Mouse (Mus musculus): ENCODE results near the gene Cdkal1. TPM values are rescaled to one million over a fixed set of nuclear protein-coding genes. Genes with fewer than 3 reads are reported as not detected.

Gene Cdkal1
- polyA plus RNA-seq, 1 experiment from 2014 or later: 23.9 TPM

GRCm38 (mm10) chr13:29476421-29476820, 379.1 kb downstream of the Cdkal1 start:
- DNase-seq (ENCODE audit: low spot score) (no peak), ATAC-seq (no peak)
- Histone ChIP-seq H3K27me3 (replicated peaks; ENCODE audit: control insufficient read depth, insufficient read depth, low read length) (no peaks in the 10 kb centered on the region), H3K4me1 (ENCODE audit: control insufficient read depth, insufficient read depth, low read length) (no peaks in the 10 kb centered on the region), H3K4me3 (ENCODE audit: low read depth, low read length) (no peak overlapping the region), H3K27ac (ENCODE audit: low read depth, low read length) (no peak overlapping the region), H3K4me2 (ENCODE audit: low read length) (no peak overlapping the region), H3K9me3 (replicated peaks; ENCODE audit: control insufficient read depth, low read length) (no peaks in the 10 kb centered on the region; the same call in 1 of the 2 replicates), H3K36me3 (ENCODE audit: control insufficient read depth, insufficient read depth, low read length) (no peaks in the 10 kb centered on the region), H3K9ac (ENCODE audit: low read length) (no peak overlapping the region)
- 82% methylated on average over 4 of the region's 4 CpGs for WGBS

- 95% methylated on average over 9 of the region's 9 CpGs for WGBS
- no peak overlapping the region for H3K9ac ChIP-seq (ENCODE audit: low read length)
- no peak overlapping the region for H3K4me2 ChIP-seq (ENCODE audit: low read length)
- H3K9me3 ChIP-seq (replicated peaks; ENCODE audit: control insufficient read depth, low read length): no peaks in the 10 kb centered on the region; the same call in 1 of the 2 replicates
- no peaks in the 10 kb centered on the region for H3K27me3 ChIP-seq (replicated peaks; ENCODE audit: control insufficient read depth, insufficient read depth, low read length)
- ATAC-seq: no peak
- H3K4me1 ChIP-seq (ENCODE audit: control insufficient read depth, insufficient read depth, low read length): no peaks in the 10 kb centered on the region
- DNase-seq (ENCODE audit: low spot score): no peak
- H3K27ac ChIP-seq (ENCODE audit: low read depth, low read length): no peak overlapping the region
- H3K36me3 ChIP-seq (ENCODE audit: control insufficient read depth, insufficient read depth, low read length): no peaks in the 10 kb centered on the region
- H3K4me3 ChIP-seq (ENCODE audit: low read depth, low read length): no peak overlapping the region
These were observed 381.2 kb downstream of the Cdkal1 start for GRCm38 (mm10) chr13:29474301-29474700.

GRCm38 (mm10) chr13:29473779-29474178, 381.7 kb downstream of the Cdkal1 start:
- H3K36me3 ChIP-seq (ENCODE audit: control insufficient read depth, insufficient read depth, low read length): no peaks in the 10 kb centered on the region
- DNase-seq (ENCODE audit: low spot score): no peak
- ATAC-seq: no peak
- H3K4me1 ChIP-seq (ENCODE audit: control insufficient read depth, insufficient read depth, low read length): no peaks in the 10 kb centered on the region
- no peak overlapping the region for H3K9ac ChIP-seq (ENCODE audit: low read length)
- H3K4me3 ChIP-seq (ENCODE audit: low read depth, low read length): no peak overlapping the region
- 90% methylated on average over 1 of the region's 1 CpGs for WGBS
- H3K9me3 ChIP-seq (replicated peaks; ENCODE audit: control insufficient read depth, low read length): no peaks in the 10 kb centered on the region; the same call in 1 of the 2 replicates
- no peak overlapping the region for H3K27ac ChIP-seq (ENCODE audit: low read depth, low read length)
- no peak overlapping the region for H3K4me2 ChIP-seq (ENCODE audit: low read length)
- H3K27me3 ChIP-seq (replicated peaks; ENCODE audit: control insufficient read depth, insufficient read depth, low read length): no peaks in the 10 kb centered on the region

GRCm38 (mm10) chr13:29462271-29462670, 393.2 kb downstream of the Cdkal1 start:
- Histone ChIP-seq H3K36me3 (ENCODE audit: control insufficient read depth, insufficient read depth, low read length) (no peaks in the 10 kb centered on the region), H3K4me1 (ENCODE audit: control insufficient read depth, insufficient read depth, low read length) (no peaks in the 10 kb centered on the region), H3K27me3 (replicated peaks; ENCODE audit: control insufficient read depth, insufficient read depth, low read length) (no peaks in the 10 kb centered on the region), H3K9ac (ENCODE audit: low read length) (no peak overlapping the region), H3K9me3 (replicated peaks; ENCODE audit: control insufficient read depth, low read length) (no peaks in the 10 kb centered on the region), H3K4me3 (ENCODE audit: low read depth, low read length) (no peak overlapping the region), H3K27ac (ENCODE audit: low read depth, low read length) (no peak overlapping the region), H3K4me2 (ENCODE audit: low read length) (no peak overlapping the region)
- ATAC-seq (no peak), DNase-seq (ENCODE audit: low spot score) (no peak)
- 94% methylated on average over 6 of the region's 6 CpGs for WGBS

GRCm38 (mm10) chr13:29460741-29461140, 394.7 kb downstream of the Cdkal1 start:
- H3K4me3 ChIP-seq (ENCODE audit: low read depth, low read length): no peak overlapping the region
- no peak for DNase-seq (ENCODE audit: low spot score)
- 90% methylated on average over 5 of the region's 5 CpGs for WGBS

GRCm38 (mm10) chr13:29458385-29458784, 397.1 kb downstream of the Cdkal1 start:
- no peak for ATAC-seq
- no peaks in the 10 kb centered on the region for H3K27me3 ChIP-seq (replicated peaks; ENCODE audit: control insufficient read depth, insufficient read depth, low read length)
- 81% methylated on average over 1 of the region's 1 CpGs for WGBS
- H3K27ac ChIP-seq (ENCODE audit: low read depth, low read length): no peak overlapping the region
- H3K4me2 ChIP-seq (ENCODE audit: low read length): no peak overlapping the region
- H3K9me3 ChIP-seq (replicated peaks; ENCODE audit: control insufficient read depth, low read length): no peaks in the 10 kb centered on the region
- DNase-seq (ENCODE audit: low spot score): no peak
- no peak overlapping the region for H3K4me3 ChIP-seq (ENCODE audit: low read depth, low read length)
- H3K36me3 ChIP-seq (ENCODE audit: control insufficient read depth, insufficient read depth, low read length): no peaks in the 10 kb centered on the region
- no peak overlapping the region for H3K9ac ChIP-seq (ENCODE audit: low read length)
- no peaks in the 10 kb centered on the region for H3K4me1 ChIP-seq (ENCODE audit: control insufficient read depth, insufficient read depth, low read length)

More at GRCm38 (mm10) chr13:29460741-29461140, 394.7 kb downstream of the Cdkal1 start:
- Histone ChIP-seq H3K27me3 (replicated peaks; ENCODE audit: control insufficient read depth, insufficient read depth, low read length) (no peaks in the 10 kb centered on the region), H3K27ac (ENCODE audit: low read depth, low read length) (no peak overlapping the region), H3K4me2 (ENCODE audit: low read length) (no peak overlapping the region), H3K36me3 (ENCODE audit: control insufficient read depth, insufficient read depth, low read length) (no peaks in the 10 kb centered on the region), H3K9ac (ENCODE audit: low read length) (no peak overlapping the region), H3K9me3 (replicated peaks; ENCODE audit: control insufficient read depth, low read length) (no peaks in the 10 kb centered on the region), H3K4me1 (ENCODE audit: control insufficient read depth, insufficient read depth, low read length) (no peaks in the 10 kb centered on the region)
- ATAC-seq: no peak

GRCm38 (mm10) chr13:29437067-29437466, 418.4 kb downstream of the Cdkal1 start:
- H3K4me2 ChIP-seq (ENCODE audit: low read length): no peak overlapping the region
- DNase-seq (ENCODE audit: low spot score) (no peak), ATAC-seq (no peak)
- 82% methylated on average over 2 of the region's 2 CpGs for WGBS
- no peaks in the 10 kb centered on the region for H3K27me3 ChIP-seq (replicated peaks; ENCODE audit: control insufficient read depth, insufficient read depth, low read length)
- no peaks in the 10 kb centered on the region for H3K36me3 ChIP-seq (ENCODE audit: control insufficient read depth, insufficient read depth, low read length)
- no peaks in the 10 kb centered on the region for H3K4me1 ChIP-seq (ENCODE audit: control insufficient read depth, insufficient read depth, low read length)
- H3K27ac ChIP-seq (ENCODE audit: low read depth, low read length): no peak overlapping the region
- H3K9ac ChIP-seq (ENCODE audit: low read length): no peak overlapping the region
- H3K9me3 ChIP-seq (replicated peaks; ENCODE audit: control insufficient read depth, low read length): no peaks in the 10 kb centered on the region
- H3K4me3 ChIP-seq (ENCODE audit: low read depth, low read length): no peak overlapping the region

GRCm38 (mm10) chr13:29434726-29435125, 420.7 kb downstream of the Cdkal1 start:
- H3K9me3 ChIP-seq (replicated peaks; ENCODE audit: control insufficient read depth, low read length): no peaks in the 10 kb centered on the region
- ATAC-seq (peak; percentile 88; the same call in 1 of the 2 replicates), DNase-seq (ENCODE audit: low spot score) (peak; percentile 82)
- no peaks in the 10 kb centered on the region for H3K27me3 ChIP-seq (replicated peaks; ENCODE audit: control insufficient read depth, insufficient read depth, low read length)
- H3K4me1 ChIP-seq (ENCODE audit: control insufficient read depth, insufficient read depth, low read length): no peaks in the 10 kb centered on the region
- no peaks in the 10 kb centered on the region for H3K36me3 ChIP-seq (ENCODE audit: control insufficient read depth, insufficient read depth, low read length)
- WGBS: 52% methylated on average over 4 of the region's 4 CpGs
- H3K27ac ChIP-seq (ENCODE audit: low read depth, low read length): no peak overlapping the region
- no peak overlapping the region for H3K9ac ChIP-seq (ENCODE audit: low read length)
- no peak overlapping the region for H3K4me2 ChIP-seq (ENCODE audit: low read length)
- H3K4me3 ChIP-seq (ENCODE audit: low read depth, low read length): no peak overlapping the region

- Histone ChIP-seq H3K27me3 (replicated peaks; ENCODE audit: control insufficient read depth, insufficient read depth, low read length) (no peaks in the 10 kb centered on the region), H3K36me3 (ENCODE audit: control insufficient read depth, insufficient read depth, low read length) (no peaks in the 10 kb centered on the region), H3K4me3 (ENCODE audit: low read depth, low read length) (no peak overlapping the region), H3K4me1 (ENCODE audit: control insufficient read depth, insufficient read depth, low read length) (no peaks in the 10 kb centered on the region), H3K9me3 (replicated peaks; ENCODE audit: control insufficient read depth, low read length) (no peaks in the 10 kb centered on the region), H3K4me2 (ENCODE audit: low read length) (no peak overlapping the region), H3K27ac (ENCODE audit: low read depth, low read length) (no peak overlapping the region), H3K9ac (ENCODE audit: low read length) (no peak overlapping the region)
- DNase-seq (ENCODE audit: low spot score): peak; percentile 17
- 49% methylated on average over 4 of the region's 4 CpGs for WGBS
- no peak for ATAC-seq
These were observed 424.6 kb downstream of the Cdkal1 start for GRCm38 (mm10) chr13:29430919-29431318.

Data from forebrain, embryonic 14.5 days (tissue).